Mouse (Mus musculus) adrenal gland, postnatal 14 days (tissue): Measurements from ENCODE around the gene Colca2. TPM values are rescaled to one million over a fixed set of nuclear protein-coding genes. Genes with fewer than 3 reads are reported as not detected.
A peak's percentile ranks its signal among the peaks of the same experiment; 100 is the strongest.

Source experiments
- DNase-seq: peaks from one replicate; pipeline ENCODE4 v3.0.0; 2021; ENCODE audit warnings: mixed read lengths
- long read RNA-seq, 2 experiments: library from polyadenylated mRNA; stranded (forward); transcript quantifications; one replicate each; pipeline ENCODE4 v2.0.0; 2021
- total RNA-seq: library from RNA; stranded (reverse); gene quantifications from 2 replicates; pipeline ENCODE4 v1.2.3, GENCODE M21; 2021

Colca2 gene
- total RNA-seq = 2.9 and 5.4 TPM in 2 replicates
- long read RNA-seq, experiment 1, partial matches to known transcripts = 0 of 3 reads
- long read RNA-seq, experiment 1, other reads (novel, unspliced or antisense) = 1 of 3 reads
- long read RNA-seq, experiment 2, partial matches to known transcripts = 1 of 2 reads
- long read RNA-seq, experiment 2, other reads (novel, unspliced or antisense) = 0 of 2 reads

GRCm38 (mm10) chr9:51278500-51279381 lies at the start of gene Colca2:
TSS of gene Colca2 (minus strand) at chr9:51278569.
- peak; percentile 90 for DNase-seq

GRCm38 (mm10) chr9:51327555-51327903 lies 49.2 kb upstream of the Colca2 start:
- DNase-seq = no peak

GRCm38 (mm10) chr9:51326619-51327554 lies 48.5 kb upstream of the Colca2 start:
- DNase-seq = no peak

GRCm38 (mm10) chr9:51324406-51325065 lies 46.2 kb upstream of the Colca2 start:
- DNase-seq = no peak

GRCm38 (mm10) chr9:51320096-51320495 lies 41.7 kb upstream of the Colca2 start:
- DNase-seq = no peak

- no peak for DNase-seq
Measured at GRCm38 (mm10) chr9:51318246-51318645, 39.9 kb upstream of the Colca2 start.

- no peak for DNase-seq
Measured at GRCm38 (mm10) chr9:51317322-51317721, 39.0 kb upstream of the Colca2 start.

- DNase-seq = no peak
Measured at GRCm38 (mm10) chr9:51315402-51316063, 37.2 kb upstream of the Colca2 start.

GRCm38 (mm10) chr9:51312554-51313317 lies 34.4 kb upstream of the Colca2 start:
- no peak for DNase-seq

- no peak for DNase-seq
Measured at GRCm38 (mm10) chr9:51310515-51310914, 32.1 kb upstream of the Colca2 start.

GRCm38 (mm10) chr9:51306351-51306750 lies 28.0 kb upstream of the Colca2 start:
- no peak for DNase-seq

GRCm38 (mm10) chr9:51305146-51305545 lies 26.8 kb upstream of the Colca2 start:
- no peak for DNase-seq

GRCm38 (mm10) chr9:51303980-51304379 lies 25.6 kb upstream of the Colca2 start:
- no peak for DNase-seq

- DNase-seq = no peak
Measured at GRCm38 (mm10) chr9:51293541-51293940, 15.2 kb upstream of the Colca2 start.

- peak; percentile 83 for DNase-seq
Measured at GRCm38 (mm10) chr9:51292674-51293073, 14.3 kb upstream of the Colca2 start.

- no peak for DNase-seq
Measured at GRCm38 (mm10) chr9:51290980-51291379, 12.6 kb upstream of the Colca2 start.

GRCm38 (mm10) chr9:51286079-51286478 lies 7.7 kb upstream of the Colca2 start:
- DNase-seq = peak; percentile 22

- DNase-seq = no peak
Measured at GRCm38 (mm10) chr9:51277834-51278498, 403 bp downstream of the Colca2 start.

- DNase-seq = peak; percentile 27
Measured at GRCm38 (mm10) chr9:51274678-51275077, 3.7 kb downstream of the Colca2 start.

- DNase-seq = peak; percentile 30
Measured at GRCm38 (mm10) chr9:51273581-51274154, 4.7 kb downstream of the Colca2 start.
